9 mouse cellular contexts compared by ENCODE assay signal in genomic region chr12:25415232-25415631, GRCm38 (mm10).
DNase-seq lines count a peak whose midpoint lies in the region; ATAC-seq and TF ChIP-seq lines count a peak whose summit lies in the region.
"Had no signal": no experiment of that assay in that cellular context is flagged by ENCODE, and none has a peak within 500 bp of the region (broad histone marks: within the 10 kb centered on the region; RNA-seq: fewer than 3 reads in every experiment).

No protein-coding gene starts in this region.

- no peaks in the 10 kb centered on the region for H3K36me3 ChIP-seq in hindbrain, postnatal 0 days (ENCODE audit: insufficient read depth, low read length)
- no peaks in the 10 kb centered on the region for H3K36me3 ChIP-seq in hindbrain, embryonic 12.5 days
- H3K36me3 ChIP-seq in kidney, embryonic 16.5 days (ENCODE audit: insufficient read depth, low read length), result no peaks in the 10 kb centered on the region
- H3K36me3 ChIP-seq in neural tube, embryonic 11.5 days (ENCODE audit: control insufficient read depth, insufficient read depth, low read length), result no peaks in the 10 kb centered on the region
- H3K36me3 ChIP-seq: hindbrain, embryonic 15.5 days had no signal

- no peak overlapping the region for H3K27ac ChIP-seq in hindbrain, postnatal 0 days
- no peak overlapping the region for H3K27ac ChIP-seq in hindbrain, embryonic 12.5 days
- peak overlapping the region; percentile 60 for H3K27ac ChIP-seq in kidney, embryonic 16.5 days (ENCODE audit: low read length)
- H3K27ac ChIP-seq in neural tube, embryonic 11.5 days (ENCODE audit: low read depth, low read length), result no peak overlapping the region
- H3K27ac ChIP-seq: hindbrain, embryonic 15.5 days had no signal

- H3K9me3 ChIP-seq in hindbrain, postnatal 0 days (ENCODE audit: low read length), result no peaks in the 10 kb centered on the region
- peaks cover 11% of the 10 kb centered on the region; the same call in 1 of the 2 replicates for H3K9me3 ChIP-seq in hindbrain, embryonic 12.5 days (replicated peaks)
- peaks cover 7% of the 10 kb centered on the region; the same call in 1 of the 2 replicates for H3K9me3 ChIP-seq in kidney, embryonic 16.5 days (ENCODE audit: low read length)
- no peaks in the 10 kb centered on the region for H3K9me3 ChIP-seq in neural tube, embryonic 11.5 days (ENCODE audit: control insufficient read depth, low read length)
- H3K9me3 ChIP-seq: hindbrain, embryonic 15.5 days had no signal

- H3K27me3 ChIP-seq in hindbrain, postnatal 0 days (ENCODE audit: insufficient read depth, low read length), result no peaks in the 10 kb centered on the region
- H3K27me3 ChIP-seq in hindbrain, embryonic 12.5 days, result no peaks in the 10 kb centered on the region
- H3K27me3 ChIP-seq in kidney, embryonic 16.5 days (ENCODE audit: insufficient read depth, low read length), result no peaks in the 10 kb centered on the region
- no peaks in the 10 kb centered on the region for H3K27me3 ChIP-seq in neural tube, embryonic 11.5 days (ENCODE audit: control insufficient read depth, insufficient read depth, low read length)
- H3K27me3 ChIP-seq: hindbrain, embryonic 15.5 days had no signal

- 32% methylated on average over 2 of the region's 2 CpGs for WGBS in hindbrain, postnatal 0 days
- WGBS in hindbrain, embryonic 12.5 days, result 20% methylated on average over 2 of the region's 2 CpGs
- 17% methylated on average over 2 of the region's 2 CpGs for WGBS in kidney, embryonic 16.5 days
- 22% methylated on average over 2 of the region's 2 CpGs for WGBS in neural tube, embryonic 11.5 days

- H3K4me1 ChIP-seq in hindbrain, postnatal 0 days (ENCODE audit: insufficient read depth, low read length), result no peaks in the 10 kb centered on the region
- peaks cover 15% of the 10 kb centered on the region for H3K4me1 ChIP-seq in hindbrain, embryonic 12.5 days
- H3K4me1 ChIP-seq in kidney, embryonic 16.5 days (ENCODE audit: insufficient read depth, low read length), result peaks cover 15% of the 10 kb centered on the region
- peaks cover 14% of the 10 kb centered on the region for H3K4me1 ChIP-seq in neural tube, embryonic 11.5 days (ENCODE audit: control insufficient read depth, insufficient read depth, low read length)

- no peak for ATAC-seq in hindbrain, postnatal 0 days
- no peak for ATAC-seq in hindbrain, embryonic 12.5 days (ENCODE audit: low FRiP score)
- ATAC-seq in common myeloid progenitor, adult 5-6 weeks (replicated peaks; ENCODE audit: low read depth, poor library complexity, severe bottlenecking), result peak; percentile 50; the same call in 1 of the 2 replicates
- ATAC-seq in kidney, embryonic 16.5 days (ENCODE audit: low FRiP score, low TSS enrichment), result 0 out of 2 replicates have a peak, but pooled peaks have one; percentile 15
- no peak for ATAC-seq in neural tube, embryonic 11.5 days (ENCODE audit: insufficient read depth, low FRiP score, low TSS enrichment)

- DNase-seq in hindbrain, postnatal 0 days (ENCODE audit: low spot score), result peak; percentile 35
- peak; percentile 16 to 47 for DNase-seq in CD8-positive naive resting alpha-beta T cell, adult 2 months (ENCODE audit: low read depth in 2 of 2, low spot score in 2 of 2)
- DNase-seq in neural tube, embryonic 11.5 days (ENCODE audit: low spot score), result peak; percentile 67
- no peak for DNase-seq in ovary, adult 18-20 months (ENCODE audit: low spot score)
- DNase-seq in gastrocnemius, postnatal 25 days, result no peak

- no peak overlapping the region for H3K4me2 ChIP-seq in hindbrain, postnatal 0 days (ENCODE audit: low read depth, low read length)
- no peak overlapping the region for H3K4me2 ChIP-seq in hindbrain, embryonic 12.5 days (replicated peaks)
- no peak overlapping the region for H3K4me2 ChIP-seq in kidney, embryonic 16.5 days (replicated peaks; ENCODE audit: low read depth, low read length)
- H3K4me2 ChIP-seq in neural tube, embryonic 11.5 days (ENCODE audit: low read depth), result no peak overlapping the region
- H3K4me2 ChIP-seq: hindbrain, embryonic 15.5 days had no signal

- H3K4me3 ChIP-seq in hindbrain, postnatal 0 days (ENCODE audit: low read length), result no peak overlapping the region
- H3K4me3 ChIP-seq in hindbrain, embryonic 12.5 days, result no peak overlapping the region
- no peak overlapping the region for H3K4me3 ChIP-seq in kidney, embryonic 16.5 days (ENCODE audit: low read length)
- no peak overlapping the region for H3K4me3 ChIP-seq in neural tube, embryonic 11.5 days (ENCODE audit: low read depth, low read length)
- H3K4me3 ChIP-seq: hindbrain, embryonic 15.5 days had no signal

- peak; percentile 54 for TF ChIP-seq CTCF in hindbrain, postnatal 0 days (IDR thresholded peaks at IDR 0.05; ENCODE audit: low read depth)

- no peak overlapping the region for H3K9ac ChIP-seq in hindbrain, postnatal 0 days (replicated peaks; ENCODE audit: low read length)
- no peak overlapping the region for H3K9ac ChIP-seq in hindbrain, embryonic 12.5 days
- no peak overlapping the region for H3K9ac ChIP-seq in kidney, embryonic 16.5 days (replicated peaks; ENCODE audit: low read length)
- H3K9ac ChIP-seq in neural tube, embryonic 11.5 days (ENCODE audit: low read length), result no peak overlapping the region
- H3K9ac ChIP-seq: hindbrain, embryonic 15.5 days had no signal

Comparison
In these comparisons a context has a peak if more than half of its experiments do, and no peak if none do; other contexts are left out.
1. ATAC-seq: peak in common myeloid progenitor, adult 5-6 weeks (single experiment) and kidney, embryonic 16.5 days (single experiment); none in hindbrain, postnatal 0 days (single experiment), hindbrain, embryonic 12.5 days (single experiment) and neural tube, embryonic 11.5 days (single experiment).
2. DNase-seq: peak in hindbrain, postnatal 0 days (single experiment), CD8-positive naive resting alpha-beta T cell, adult 2 months (2 of 2) and neural tube, embryonic 11.5 days (single experiment); none in ovary, adult 18-20 months (single experiment) and gastrocnemius, postnatal 25 days (single experiment).